Mouse (Mus musculus): ENCODE results near the gene Galnt3. TPM values are rescaled to one million over a fixed set of nuclear protein-coding genes. Genes with fewer than 3 reads are reported as not detected.

The Galnt3 gene
- polyA plus RNA-seq (2016; fragmentation: Nextera tagmentation; extraction: Ambion mirVana): 0.25 and 2.0 TPM in 2 replicates

GRCm38 (mm10) chr2:66124591-66125271 is at the start of gene Galnt3:
Gene Galnt3, minus strand, starts transcription at chr2:66124994.
- H3K36me3 ChIP-seq: no peaks in the 10 kb centered on the region
- H3K27me3 ChIP-seq (ENCODE audit: insufficient read depth, poor library complexity, severe bottlenecking): peaks cover 55% of the 10 kb centered on the region
- H3K4me3 ChIP-seq: peak within 1 kb of the TSS; percentile 82
- no peak for DNase-seq (ENCODE audit: low spot score)
- H3K9me3 ChIP-seq: no peaks in the 10 kb centered on the region
- under 1% methylated on average over 74 of the region's 74 CpGs for WGBS
- H3K27ac ChIP-seq: peak within 1 kb of the TSS; percentile 57
- H3K4me1 ChIP-seq: peaks cover 16% of the 10 kb centered on the region

- no peaks in the 10 kb centered on the region for H3K36me3 ChIP-seq
- H3K27ac ChIP-seq: no peak overlapping the region
- no peak for DNase-seq (ENCODE audit: low spot score)
- no peaks in the 10 kb centered on the region for H3K4me1 ChIP-seq
- no peaks in the 10 kb centered on the region for H3K9me3 ChIP-seq
- H3K4me3 ChIP-seq: no peak overlapping the region
- WGBS: 79% methylated on average over 5 of the region's 5 CpGs
- no peaks in the 10 kb centered on the region for H3K27me3 ChIP-seq (ENCODE audit: insufficient read depth, poor library complexity, severe bottlenecking)
Measured at GRCm38 (mm10) chr2:66173134-66173533, 48.3 kb upstream of the Galnt3 start.

- no peaks in the 10 kb centered on the region for H3K9me3 ChIP-seq
- no peak overlapping the region for H3K27ac ChIP-seq
- H3K27me3 ChIP-seq (ENCODE audit: insufficient read depth, poor library complexity, severe bottlenecking): no peaks in the 10 kb centered on the region
- no peak for DNase-seq (ENCODE audit: low spot score)
- H3K36me3 ChIP-seq: no peaks in the 10 kb centered on the region
- no peak overlapping the region for H3K4me3 ChIP-seq
- H3K4me1 ChIP-seq: no peaks in the 10 kb centered on the region
- 77% methylated on average over 3 of the region's 3 CpGs for WGBS
Measured at GRCm38 (mm10) chr2:66171643-66172042, 46.8 kb upstream of the Galnt3 start.

DNA sequence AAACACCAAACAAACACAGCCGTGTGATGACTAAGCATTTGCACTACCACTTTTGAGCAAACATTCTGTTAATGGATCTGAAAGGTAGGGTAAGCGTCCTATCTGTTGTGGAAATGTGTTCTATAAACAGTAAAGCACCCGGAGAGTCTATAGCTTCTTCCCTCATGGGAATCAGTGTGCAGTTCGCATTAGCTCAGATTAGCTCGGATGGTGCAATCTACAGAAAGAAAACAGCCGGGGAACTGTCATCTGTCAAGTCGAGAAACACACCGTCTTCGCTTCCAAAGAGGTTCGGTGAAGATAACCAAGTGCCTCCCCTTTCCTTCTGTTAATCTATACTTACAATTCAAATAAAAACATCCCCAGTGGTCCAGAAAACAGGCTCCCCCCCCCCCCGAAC is 45.9 kb upstream of the Galnt3 start:
- Histone ChIP-seq H3K4me1 (no peaks in the 10 kb centered on the region), H3K9me3 (no peaks in the 10 kb centered on the region), H3K27ac (no peak overlapping the region), H3K36me3 (no peaks in the 10 kb centered on the region), H3K4me3 (no peak overlapping the region), H3K27me3 (ENCODE audit: insufficient read depth, poor library complexity, severe bottlenecking) (no peaks in the 10 kb centered on the region)
- 34% methylated on average over 11 of the region's 11 CpGs for WGBS
- DNase-seq (ENCODE audit: low spot score): no peak

- Histone ChIP-seq H3K27ac (no peak overlapping the region), H3K27me3 (ENCODE audit: insufficient read depth, poor library complexity, severe bottlenecking) (no peaks in the 10 kb centered on the region), H3K9me3 (no peaks in the 10 kb centered on the region), H3K4me3 (no peak overlapping the region), H3K4me1 (no peaks in the 10 kb centered on the region), H3K36me3 (no peaks in the 10 kb centered on the region)
- 84% methylated on average over 8 of the region's 8 CpGs for WGBS
- no peak for DNase-seq (ENCODE audit: low spot score)
Measured at GRCm38 (mm10) chr2:66165025-66165424, 40.2 kb upstream of the Galnt3 start.

- H3K36me3 ChIP-seq: no peaks in the 10 kb centered on the region
- no peak overlapping the region for H3K27ac ChIP-seq
- no peak for DNase-seq (ENCODE audit: low spot score)
- no peaks in the 10 kb centered on the region for H3K4me1 ChIP-seq
- H3K9me3 ChIP-seq: no peaks in the 10 kb centered on the region
- H3K27me3 ChIP-seq (ENCODE audit: insufficient read depth, poor library complexity, severe bottlenecking): no peaks in the 10 kb centered on the region
- 68% methylated on average over 7 of the region's 7 CpGs for WGBS
- no peak overlapping the region for H3K4me3 ChIP-seq
Measured at GRCm38 (mm10) chr2:66158140-66158915, 33.5 kb upstream of the Galnt3 start.

DNA sequence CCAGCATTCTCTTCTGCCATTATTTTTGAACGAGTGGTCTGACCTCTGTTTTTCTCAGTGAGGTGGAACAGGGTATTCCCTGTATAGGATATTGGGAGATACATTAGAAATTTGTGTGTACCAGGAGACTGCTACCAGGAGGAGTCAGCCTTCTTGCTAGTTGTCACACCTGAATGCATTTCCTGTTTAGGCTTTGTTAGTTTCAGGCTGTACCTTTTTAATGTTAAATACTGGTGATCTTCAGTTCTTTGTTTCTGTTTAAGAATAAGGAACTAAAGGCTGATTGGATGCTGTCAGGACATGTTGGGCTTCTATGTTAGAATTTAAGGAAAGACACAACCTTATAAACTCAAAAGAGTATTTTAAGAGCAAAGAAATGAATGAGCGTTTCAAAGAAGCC is 26.6 kb upstream of the Galnt3 start:
- Histone ChIP-seq H3K4me1 (no peaks in the 10 kb centered on the region), H3K9me3 (no peaks in the 10 kb centered on the region), H3K27ac (no peak overlapping the region), H3K36me3 (no peaks in the 10 kb centered on the region), H3K4me3 (no peak overlapping the region), H3K27me3 (ENCODE audit: insufficient read depth, poor library complexity, severe bottlenecking) (no peaks in the 10 kb centered on the region)
- no peak for DNase-seq (ENCODE audit: low spot score)
- WGBS: 73% methylated on average over 2 of the region's 2 CpGs

- H3K4me3 ChIP-seq: no peak overlapping the region
- H3K27ac ChIP-seq: no peak overlapping the region
- no peaks in the 10 kb centered on the region for H3K4me1 ChIP-seq
- no peaks in the 10 kb centered on the region for H3K9me3 ChIP-seq
- DNase-seq (ENCODE audit: low spot score): no peak
- 47% methylated on average over 3 of the region's 3 CpGs for WGBS
- H3K27me3 ChIP-seq (ENCODE audit: insufficient read depth, poor library complexity, severe bottlenecking): no peaks in the 10 kb centered on the region
- no peaks in the 10 kb centered on the region for H3K36me3 ChIP-seq
Measured at GRCm38 (mm10) chr2:66150531-66150930, 25.7 kb upstream of the Galnt3 start.

GRCm38 (mm10) chr2:66148654-66149230 is 23.9 kb upstream of the Galnt3 start:
- Histone ChIP-seq H3K4me3 (no peak overlapping the region), H3K9me3 (no peaks in the 10 kb centered on the region), H3K27me3 (ENCODE audit: insufficient read depth, poor library complexity, severe bottlenecking) (no peaks in the 10 kb centered on the region), H3K4me1 (no peaks in the 10 kb centered on the region), H3K36me3 (no peaks in the 10 kb centered on the region), H3K27ac (no peak overlapping the region)
- no peak for DNase-seq (ENCODE audit: low spot score)
- 75% methylated on average over 10 of the region's 10 CpGs for WGBS

GRCm38 (mm10) chr2:66146473-66146872 is 21.7 kb upstream of the Galnt3 start:
- no peaks in the 10 kb centered on the region for H3K36me3 ChIP-seq
- no peaks in the 10 kb centered on the region for H3K27me3 ChIP-seq (ENCODE audit: insufficient read depth, poor library complexity, severe bottlenecking)
- DNase-seq (ENCODE audit: low spot score): no peak
- H3K9me3 ChIP-seq: no peaks in the 10 kb centered on the region
- H3K4me1 ChIP-seq: no peaks in the 10 kb centered on the region
- no peak overlapping the region for H3K4me3 ChIP-seq
- no peak overlapping the region for H3K27ac ChIP-seq
- 67% methylated on average over 4 of the region's 4 CpGs for whole genome bisulfite sequencing

- H3K4me3 ChIP-seq: no peak overlapping the region
- H3K9me3 ChIP-seq: no peaks in the 10 kb centered on the region
- no peaks in the 10 kb centered on the region for H3K27me3 ChIP-seq (ENCODE audit: insufficient read depth, poor library complexity, severe bottlenecking)
- no peaks in the 10 kb centered on the region for H3K36me3 ChIP-seq
- H3K27ac ChIP-seq: no peak overlapping the region
- WGBS: 54% methylated on average over 5 of the region's 5 CpGs
- no peaks in the 10 kb centered on the region for H3K4me1 ChIP-seq
- no peak for DNase-seq (ENCODE audit: low spot score)
Measured at GRCm38 (mm10) chr2:66144770-66145169, 20.0 kb upstream of the Galnt3 start.

GRCm38 (mm10) chr2:66143284-66143683 is 18.5 kb upstream of the Galnt3 start:
- 92% methylated on average over 4 of the region's 4 CpGs for WGBS
- Histone ChIP-seq H3K4me1 (no peaks in the 10 kb centered on the region), H3K4me3 (no peak overlapping the region), H3K9me3 (no peaks in the 10 kb centered on the region), H3K27ac (no peak overlapping the region), H3K36me3 (no peaks in the 10 kb centered on the region), H3K27me3 (ENCODE audit: insufficient read depth, poor library complexity, severe bottlenecking) (no peaks in the 10 kb centered on the region)
- no peak for DNase-seq (ENCODE audit: low spot score)

- H3K27me3 ChIP-seq (ENCODE audit: insufficient read depth, poor library complexity, severe bottlenecking): no peaks in the 10 kb centered on the region
Measured at GRCm38 (mm10) chr2:66142711-66143110, 17.9 kb upstream of the Galnt3 start.

More at GRCm38 (mm10) chr2:66142711-66143110, 17.9 kb upstream of the Galnt3 start:
- Histone ChIP-seq H3K36me3 (no peaks in the 10 kb centered on the region), H3K9me3 (no peaks in the 10 kb centered on the region), H3K27ac (no peak overlapping the region), H3K4me1 (no peaks in the 10 kb centered on the region), H3K4me3 (no peak overlapping the region)
- DNase-seq (ENCODE audit: low spot score): no peak
- WGBS: 78% methylated on average over 2 of the region's 2 CpGs
